Comparison of ENCODE assay signal across 16 mouse cellular contexts in genomic region chr12:111234383-111234782, GRCm38 (mm10). TPM values are rescaled to one million over a fixed set of nuclear protein-coding genes. Genes with fewer than 3 reads are reported as not detected.
DNase-seq lines count a peak whose midpoint lies in the region; ATAC-seq and TF ChIP-seq lines count a peak whose summit lies in the region.
"Had no signal": no experiment of that assay in that cellular context is flagged by ENCODE, and none has a peak within 500 bp of the region (broad histone marks: within the 10 kb centered on the region; RNA-seq: fewer than 3 reads in every experiment).

No protein-coding gene starts in this region.

- no peak overlapping the region for H3K4me3 ChIP-seq in heart, embryonic 16.5 days (ENCODE audit: low read length)
- no peak overlapping the region for H3K4me3 ChIP-seq in lung, postnatal 0 days (ENCODE audit: low read depth, low read length)
- no peak overlapping the region for H3K4me3 ChIP-seq in stomach, postnatal 0 days (ENCODE audit: low read depth, low read length)
- H3K4me3 ChIP-seq: forebrain, embryonic 15.5 days; limb, embryonic 12.5 days had no signal

- H3K4me1 ChIP-seq in heart, embryonic 16.5 days (ENCODE audit: control insufficient read depth, insufficient read depth, low read length), result peaks cover 13% of the 10 kb centered on the region
- no peaks in the 10 kb centered on the region for H3K4me1 ChIP-seq in lung, postnatal 0 days (ENCODE audit: insufficient read depth, low read depth, low read length)
- no peaks in the 10 kb centered on the region for H3K4me1 ChIP-seq in stomach, postnatal 0 days (replicated peaks; ENCODE audit: control insufficient read depth, insufficient read depth)
- H3K4me1 ChIP-seq: limb, embryonic 12.5 days had no signal

- TF ChIP-seq CTCF in lung, postnatal 0 days (IDR thresholded peaks at IDR 0.05), result no peak
- no peak for TF ChIP-seq CTCF in stomach, postnatal 0 days (IDR thresholded peaks at IDR 0.05; ENCODE audit: low read depth)

- DNase-seq in urinary bladder, postnatal 14 days (ENCODE audit: low spot score), result peak; percentile 30
- no peak for DNase-seq in urinary bladder, postnatal 25 days (ENCODE audit: low spot score)
- peak; percentile 76 for DNase-seq in lung, postnatal 0 days (ENCODE audit: low spot score)
- peak; percentile 62 for DNase-seq in stomach, postnatal 0 days (ENCODE audit: low spot score)
- no peak for DNase-seq in frontal cortex, adult 2 months (ENCODE audit: extremely low spot score in 1 of 2, low spot score in 1 of 2)
- no peak for DNase-seq in spleen, postnatal 4 days (ENCODE audit: low spot score in 2 of 2)
- DNase-seq in retina, postnatal 1 day, result no peak
- DNase-seq: cerebellum, adult 8-10 months; thymus, adult 18-20 months had no signal

- H3K27ac ChIP-seq in heart, embryonic 16.5 days (ENCODE audit: low read length), result peak overlapping the region; percentile 41; the same call in 1 of the 2 replicates
- H3K27ac ChIP-seq in lung, postnatal 0 days (ENCODE audit: low read length), result peak overlapping the region; percentile 78
- H3K27ac ChIP-seq in stomach, postnatal 0 days (replicated peaks), result peak overlapping the region; percentile 59; the same call in 1 of the 2 replicates
- H3K27ac ChIP-seq: forebrain, embryonic 15.5 days; limb, embryonic 12.5 days; macrophage had no signal

- H3K9ac ChIP-seq in heart, embryonic 16.5 days (ENCODE audit: low read length), result no peak overlapping the region
- no peak overlapping the region for H3K9ac ChIP-seq in lung, postnatal 0 days (replicated peaks; ENCODE audit: low read depth)
- H3K9ac ChIP-seq in stomach, postnatal 0 days (ENCODE audit: low read length), result no peak overlapping the region
- H3K9ac ChIP-seq: forebrain, embryonic 15.5 days; limb, embryonic 12.5 days had no signal

- 38% methylated on average over 9 of the region's 9 CpGs for WGBS in heart, embryonic 16.5 days
- 45% methylated on average over 9 of the region's 9 CpGs for WGBS in lung, postnatal 0 days
- 59% methylated on average over 9 of the region's 9 CpGs for WGBS in stomach, postnatal 0 days

- H3K36me3 ChIP-seq in heart, embryonic 16.5 days (ENCODE audit: control insufficient read depth, insufficient read depth), result peaks cover 4% of the 10 kb centered on the region; the same call in 1 of the 2 replicates
- no peaks in the 10 kb centered on the region for H3K36me3 ChIP-seq in lung, postnatal 0 days (ENCODE audit: insufficient read depth, low read length)
- H3K36me3 ChIP-seq in stomach, postnatal 0 days (ENCODE audit: control insufficient read depth, insufficient read depth, low read length), result no peaks in the 10 kb centered on the region

- H3K27me3 ChIP-seq in heart, embryonic 16.5 days (ENCODE audit: control insufficient read depth, insufficient read depth, low read length), result no peaks in the 10 kb centered on the region
- H3K27me3 ChIP-seq in lung, postnatal 0 days (replicated peaks; ENCODE audit: insufficient read depth, low read length), result no peaks in the 10 kb centered on the region
- no peaks in the 10 kb centered on the region for H3K27me3 ChIP-seq in stomach, postnatal 0 days (ENCODE audit: control insufficient read depth, insufficient read depth, low read length)
- H3K27me3 ChIP-seq: forebrain, embryonic 15.5 days; limb, embryonic 12.5 days had no signal

- 0 out of 2 replicates have a peak overlapping the region, but pooled peaks have one; percentile 5 for H3K4me2 ChIP-seq in heart, embryonic 16.5 days (ENCODE audit: low read depth, low read length)
- no peak overlapping the region for H3K4me2 ChIP-seq in lung, postnatal 0 days (replicated peaks; ENCODE audit: low read depth, low read length)
- no peak overlapping the region for H3K4me2 ChIP-seq in stomach, postnatal 0 days (replicated peaks; ENCODE audit: low read depth)
- H3K4me2 ChIP-seq: forebrain, embryonic 15.5 days; limb, embryonic 12.5 days had no signal

- peak; percentile 80; the same call in 1 of the 2 replicates for ATAC-seq in heart, embryonic 16.5 days (replicated peaks; ENCODE audit: extremely low read depth, insufficient read depth, low FRiP score)
- ATAC-seq in lung, postnatal 0 days, result peak; percentile 96
- ATAC-seq in stomach, postnatal 0 days (ENCODE audit: low FRiP score, low TSS enrichment), result peak; percentile 90
- ATAC-seq: forebrain, embryonic 15.5 days; inflammation-experienced regulatory T-cells, adult 6 months had no signal

- peak; percentile 72 for TF ChIP-seq EP300 in lung, postnatal 0 days (IDR thresholded peaks at IDR 0.05)
- no peak for TF ChIP-seq EP300 in stomach, postnatal 0 days (optimal IDR thresholded peaks at IDR 0.05)

- H3K9me3 ChIP-seq in heart, embryonic 16.5 days (replicated peaks; ENCODE audit: control insufficient read depth, low read length), result no peaks in the 10 kb centered on the region; the same call in 1 of the 2 replicates
- H3K9me3 ChIP-seq in lung, postnatal 0 days (ENCODE audit: low read length), result no peaks in the 10 kb centered on the region
- no peaks in the 10 kb centered on the region for H3K9me3 ChIP-seq in stomach, postnatal 0 days (ENCODE audit: control insufficient read depth, low read length)
- H3K9me3 ChIP-seq: forebrain, embryonic 15.5 days; limb, embryonic 12.5 days had no signal

RNA-seq across cellular contexts. Expression of gene Amn, which starts 36.5 kb away (rescaled TPM):
- polyA plus RNA-seq in heart, embryonic 16.5 days (2015; fragmentation: Nextera tagmentation; extraction: Ambion mirVana), result 1.8 and 2.4 TPM in 2 replicates
- 0.31 and 0.40 TPM in 2 replicates for polyA plus RNA-seq in lung, postnatal 0 days (2015; fragmentation: Nextera tagmentation; extraction: Ambion mirVana)
- 0.22 TPM in 2 replicates for polyA plus RNA-seq in stomach, postnatal 0 days (2015; fragmentation: Nextera tagmentation; extraction: Ambion mirVana)
- polyA plus RNA-seq in frontal cortex, adult 2 months (2012; rRNA removed), result 11.3 and 15.5 TPM in 2 replicates
- polyA plus RNA-seq: inflammation-experienced regulatory T-cells, adult 6 months; macrophage had no signal

RNA-seq across cellular contexts. Expression of gene 4930595D18Rik, which starts 50.1 kb away (rescaled TPM):
- polyA plus RNA-seq in heart, embryonic 16.5 days (2015; fragmentation: Nextera tagmentation; extraction: Ambion mirVana), result not detected in 2 replicates
- not detected in 2 replicates for polyA plus RNA-seq in lung, postnatal 0 days (2015; fragmentation: Nextera tagmentation; extraction: Ambion mirVana)
- not detected in 2 replicates for polyA plus RNA-seq in stomach, postnatal 0 days (2015; fragmentation: Nextera tagmentation; extraction: Ambion mirVana)
- not detected in 2 replicates for polyA plus RNA-seq in frontal cortex, adult 2 months (2012; rRNA removed)
- polyA plus RNA-seq: embryonic facial prominence, embryonic 11.5 days; forebrain, embryonic 15.5 days; gonadal fat pad, adult 2 months; limb, embryonic 12.5 days; macrophage had no signal

Comparison
In these comparisons a context has a peak if more than half of its experiments do, and no peak if none do; other contexts are left out.
1. DNase-seq: peak in urinary bladder, postnatal 14 days (single experiment), lung, postnatal 0 days (single experiment) and stomach, postnatal 0 days (single experiment); none in urinary bladder, postnatal 25 days (single experiment), frontal cortex, adult 2 months (0 of 2), spleen, postnatal 4 days (0 of 2) and retina, postnatal 1 day (single experiment).
2. Peak in every context shown above with its lines, with median percentiles within 50 percentile points of each other: ATAC-seq and H3K27ac ChIP-seq.